Mouse (Mus musculus) megakaryocyte, embryonic 14.5 days (primary cell): ENCODE measurements at regions not wholly inside any gene's neighbourhood (a gene's known extent, or its start where the extent isn't known, plus 50 kb on each side); places are given as distances from the start of the nearest gene placed in this dataset.

ENCODE experiments used
- FLI1 ChIP-seq: IDR thresholded peaks from 2 replicates; pipeline ENCODE4 v1.6.1; 2012; ENCODE audit warnings: low read length, inconsistent platforms, mixed read lengths
- GATA1 ChIP-seq: IDR thresholded peaks from 3 replicates; pipeline ENCODE4 v1.6.1; 2012; ENCODE audit warnings: mixed read lengths, low read length, inconsistent platforms, borderline replicate concordance

GRCm38 (mm10) chr14:66472537-66473250 lies 463.7 kb upstream of the Gulo start:
- TF ChIP-seq FLI1 (no peak), GATA1 (no peak)
